Mouse (Mus musculus) telencephalon, adult 2 months (tissue): ENCODE measurements around the gene Ccdc17.
A peak's percentile ranks its signal among the peaks of the same experiment; 100 is the strongest.

Experiments
- DNase-seq: peaks from one replicate; pipeline ENCODE4 v3.0.0-alpha.2; 2011; ENCODE audit warnings: low read depth, low spot score

The Ccdc17 gene

GRCm38 (mm10) chr4:116596379-116596778 is at the start of gene Ccdc17:
Gene Ccdc17 (plus strand): TSS chr4:116596654.
- DNase-seq = no peak

- DNase-seq = no peak
Observed at GRCm38 (mm10) chr4:116550432-116550831, 46.0 kb upstream of the Ccdc17 start.

- no peak for DNase-seq
Observed at GRCm38 (mm10) chr4:116553035-116553434, 43.4 kb upstream of the Ccdc17 start.

GRCm38 (mm10) chr4:116555413-116556300 is 40.8 kb upstream of the Ccdc17 start, which contains the start of gene Tmem69:
Gene Tmem69 (minus strand): TSS chr4:116555936.
- peak; percentile 84 for DNase-seq

- DNase-seq = peak; percentile 93
Observed at GRCm38 (mm10) chr4:116556561-116557305, 39.7 kb upstream of the Ccdc17 start.

GRCm38 (mm10) chr4:116557306-116558121 is 38.9 kb upstream of the Ccdc17 start, which contains the start of gene Gpbp1l1:
Gene Gpbp1l1 (plus strand): TSS chr4:116557658.
- DNase-seq = peak; percentile 92

- no peak for DNase-seq
Observed at GRCm38 (mm10) chr4:116558151-116558882, 38.1 kb upstream of the Ccdc17 start.

GRCm38 (mm10) chr4:116595793-116596192 is 661 bp upstream of the Ccdc17 start:
- no peak for DNase-seq

- peak; percentile 93 for DNase-seq
Observed at GRCm38 (mm10) chr4:116596978-116597881, 776 bp downstream of the Ccdc17 start.

- DNase-seq = no peak
Observed at GRCm38 (mm10) chr4:116612621-116613020, 16.2 kb downstream of the Ccdc17 start.

GRCm38 (mm10) chr4:116615237-116615636 is 18.8 kb downstream of the Ccdc17 start:
- no peak for DNase-seq

- no peak for DNase-seq
Observed at GRCm38 (mm10) chr4:116624831-116625230, 28.4 kb downstream of the Ccdc17 start.

GRCm38 (mm10) chr4:116626658-116627358 is 30.4 kb downstream of the Ccdc17 start:
- DNase-seq = peak; percentile 39

- DNase-seq = peak; percentile 84
Observed at GRCm38 (mm10) chr4:116627359-116627716, 30.9 kb downstream of the Ccdc17 start.

- DNase-seq = peak; percentile 84
Observed at GRCm38 (mm10) chr4:116627722-116628662, 31.5 kb downstream of the Ccdc17 start, which contains the start of gene Nasp. Gene Nasp (minus strand): TSS chr4:116627941.

GRCm38 (mm10) chr4:116635197-116635596 is 38.7 kb downstream of the Ccdc17 start:
- DNase-seq = no peak

GRCm38 (mm10) chr4:116638821-116639220 is 42.4 kb downstream of the Ccdc17 start:
- DNase-seq = no peak

- DNase-seq = no peak
Observed at GRCm38 (mm10) chr4:116642071-116642470, 45.6 kb downstream of the Ccdc17 start.
